Mouse (Mus musculus): ENCODE results near the gene Fbxl17. TPM values are rescaled to one million over a fixed set of nuclear protein-coding genes. Genes with fewer than 3 reads are reported as not detected.

Fbxl17 gene
- polyA plus RNA-seq, 1 experiment from 2014 or later, result 10.7 TPM

DNA sequence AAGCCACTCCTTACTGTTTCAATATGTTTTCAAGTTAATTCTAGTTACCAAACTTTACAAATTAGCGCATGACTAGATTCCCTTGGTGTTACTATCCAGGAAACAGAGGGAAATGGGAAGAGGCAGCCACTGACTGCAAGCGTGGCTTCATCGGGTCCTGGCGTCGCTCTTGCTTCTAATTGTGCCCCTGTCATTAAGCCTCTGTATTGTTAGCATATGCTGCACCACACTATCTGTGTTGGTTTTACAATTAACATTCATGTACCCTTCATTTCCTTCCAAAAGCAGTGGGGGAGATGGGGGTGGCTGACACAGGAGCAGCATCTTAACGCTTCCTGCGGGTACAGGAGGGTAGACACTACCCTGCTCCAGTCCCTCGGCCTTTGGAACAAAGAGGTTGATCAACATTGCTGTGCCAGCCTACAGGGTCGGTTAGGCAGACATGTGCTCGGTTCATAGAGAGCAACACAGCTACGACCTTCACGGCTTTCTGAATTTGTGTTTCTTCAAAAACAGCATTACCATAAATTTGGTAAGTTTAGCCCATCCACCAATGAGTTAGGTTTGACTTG is 197.9 kb downstream of the Fbxl17 start:
- no peak overlapping the region for H3K4me2 ChIP-seq (ENCODE audit: low read depth, low read length)
- H3K4me1 ChIP-seq (ENCODE audit: control insufficient read depth, insufficient read depth, low read length), result no peaks in the 10 kb centered on the region
- H3K4me3 ChIP-seq (ENCODE audit: low read depth, low read length), result no peak overlapping the region
- H3K9me3 ChIP-seq (ENCODE audit: control insufficient read depth, low read length), result no peaks in the 10 kb centered on the region
- no peak overlapping the region for H3K9ac ChIP-seq (ENCODE audit: low read depth, low read length)
- H3K27ac ChIP-seq (replicated peaks; ENCODE audit: low read depth, low read length), result no peak overlapping the region
- no peaks in the 10 kb centered on the region for H3K36me3 ChIP-seq (ENCODE audit: control insufficient read depth, insufficient read depth, low read length)
- DNase-seq (ENCODE audit: low spot score) (no peak), ATAC-seq (ENCODE audit: low read depth) (no peak)
- 54% methylated on average over 12 of the region's 12 CpGs for WGBS
- H3K27me3 ChIP-seq (replicated peaks; ENCODE audit: control insufficient read depth, insufficient read depth, low read length), result no peaks in the 10 kb centered on the region

DNA sequence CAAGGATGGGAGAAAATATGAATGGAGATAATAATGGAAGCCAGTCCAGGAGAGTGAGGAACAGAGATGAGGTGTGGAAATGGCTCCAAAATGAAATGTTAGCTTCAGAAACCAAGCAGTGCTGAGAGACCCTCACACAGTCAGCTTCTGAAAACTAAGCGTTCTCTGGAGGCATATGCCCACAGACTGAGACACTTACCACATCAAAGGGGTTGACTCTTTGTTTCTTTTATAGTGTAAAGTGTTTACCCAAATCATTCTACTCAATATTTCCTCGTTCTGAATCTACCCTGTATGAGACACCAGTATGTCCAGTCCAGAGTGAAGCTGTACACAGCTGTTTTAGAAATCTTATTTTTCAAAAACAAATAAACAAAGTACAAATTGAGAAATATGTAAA is 204.3 kb downstream of the Fbxl17 start:
- Histone ChIP-seq H3K36me3 (ENCODE audit: control insufficient read depth, insufficient read depth, low read length) (no peaks in the 10 kb centered on the region), H3K4me1 (ENCODE audit: control insufficient read depth, insufficient read depth, low read length) (no peaks in the 10 kb centered on the region; the same call in 1 of the 2 replicates), H3K4me2 (ENCODE audit: low read depth, low read length) (no peak overlapping the region), H3K27ac (replicated peaks; ENCODE audit: low read depth, low read length) (no peak overlapping the region), H3K27me3 (replicated peaks; ENCODE audit: control insufficient read depth, insufficient read depth, low read length) (no peaks in the 10 kb centered on the region), H3K9me3 (ENCODE audit: control insufficient read depth, low read length) (no peaks in the 10 kb centered on the region), H3K9ac (ENCODE audit: low read depth, low read length) (no peak overlapping the region), H3K4me3 (ENCODE audit: low read depth, low read length) (no peak overlapping the region)
- no peak for ATAC-seq (ENCODE audit: low read depth)
- no peak for DNase-seq (ENCODE audit: low spot score)
- 34% methylated on average over 2 of the region's 2 CpGs for WGBS

DNA sequence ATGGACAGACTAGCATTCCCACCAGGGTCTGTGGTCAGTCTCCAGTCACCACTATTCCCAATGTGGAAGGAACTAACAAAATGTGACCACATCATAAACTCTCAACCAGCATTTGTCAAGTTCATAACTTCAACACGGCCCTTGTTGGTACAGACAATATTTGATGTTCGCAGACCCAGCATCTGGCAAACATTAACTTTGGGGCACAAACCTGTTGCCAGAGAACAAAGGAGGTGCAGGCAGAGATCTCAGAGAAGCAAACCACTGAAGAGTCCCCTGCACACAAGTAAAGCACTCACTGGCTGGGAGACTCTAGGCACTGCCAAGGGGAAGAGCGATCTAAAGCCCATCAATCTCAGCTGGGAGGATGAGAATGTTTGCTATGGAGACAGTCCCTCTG is 204.9 kb downstream of the Fbxl17 start:
- Histone ChIP-seq H3K4me1 (ENCODE audit: control insufficient read depth, insufficient read depth, low read length) (no peaks in the 10 kb centered on the region; the same call in 1 of the 2 replicates), H3K9ac (ENCODE audit: low read depth, low read length) (no peak overlapping the region), H3K27ac (replicated peaks; ENCODE audit: low read depth, low read length) (no peak overlapping the region), H3K36me3 (ENCODE audit: control insufficient read depth, insufficient read depth, low read length) (no peaks in the 10 kb centered on the region), H3K4me3 (ENCODE audit: low read depth, low read length) (no peak overlapping the region), H3K9me3 (ENCODE audit: control insufficient read depth, low read length) (no peaks in the 10 kb centered on the region), H3K4me2 (ENCODE audit: low read depth, low read length) (no peak overlapping the region), H3K27me3 (replicated peaks; ENCODE audit: control insufficient read depth, insufficient read depth, low read length) (no peaks in the 10 kb centered on the region)
- no peak for DNase-seq (ENCODE audit: low spot score)
- WGBS, result 37% methylated on average over 3 of the region's 3 CpGs
- ATAC-seq (ENCODE audit: low read depth), result no peak

DNA sequence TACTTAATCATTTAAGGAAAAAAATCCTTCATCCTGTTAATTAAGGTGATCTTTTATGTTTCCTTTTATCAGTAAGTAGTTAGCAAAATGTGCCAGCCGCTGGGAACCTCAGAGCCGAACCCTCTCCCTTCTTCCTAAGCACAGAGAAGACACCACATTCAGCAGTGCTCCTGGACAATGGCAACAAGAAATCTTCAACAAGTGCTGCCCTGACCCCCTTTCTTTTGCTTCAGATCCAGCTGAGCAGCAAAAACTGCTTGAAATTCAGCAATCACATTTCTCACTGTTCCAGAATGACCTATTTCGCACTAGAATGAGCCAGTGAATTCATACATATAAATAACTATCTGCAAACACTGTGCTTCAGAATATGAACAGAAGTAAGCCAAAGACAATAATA is 205.8 kb downstream of the Fbxl17 start:
- H3K27ac ChIP-seq (replicated peaks; ENCODE audit: low read depth, low read length), result no peak overlapping the region
- no peaks in the 10 kb centered on the region for H3K9me3 ChIP-seq (ENCODE audit: control insufficient read depth, low read length)
- H3K27me3 ChIP-seq (replicated peaks; ENCODE audit: control insufficient read depth, insufficient read depth, low read length), result no peaks in the 10 kb centered on the region
- no peak overlapping the region for H3K9ac ChIP-seq (ENCODE audit: low read depth, low read length)
- no peak overlapping the region for H3K4me3 ChIP-seq (ENCODE audit: low read depth, low read length)
- no peak for ATAC-seq (ENCODE audit: low read depth)
- WGBS, result 76% methylated on average over 3 of the region's 3 CpGs
- no peaks in the 10 kb centered on the region; the same call in 1 of the 2 replicates for H3K4me1 ChIP-seq (ENCODE audit: control insufficient read depth, insufficient read depth, low read length)
- no peak for DNase-seq (ENCODE audit: low spot score)
- H3K4me2 ChIP-seq (ENCODE audit: low read depth, low read length), result no peak overlapping the region
- H3K36me3 ChIP-seq (ENCODE audit: control insufficient read depth, insufficient read depth, low read length), result no peaks in the 10 kb centered on the region

DNA sequence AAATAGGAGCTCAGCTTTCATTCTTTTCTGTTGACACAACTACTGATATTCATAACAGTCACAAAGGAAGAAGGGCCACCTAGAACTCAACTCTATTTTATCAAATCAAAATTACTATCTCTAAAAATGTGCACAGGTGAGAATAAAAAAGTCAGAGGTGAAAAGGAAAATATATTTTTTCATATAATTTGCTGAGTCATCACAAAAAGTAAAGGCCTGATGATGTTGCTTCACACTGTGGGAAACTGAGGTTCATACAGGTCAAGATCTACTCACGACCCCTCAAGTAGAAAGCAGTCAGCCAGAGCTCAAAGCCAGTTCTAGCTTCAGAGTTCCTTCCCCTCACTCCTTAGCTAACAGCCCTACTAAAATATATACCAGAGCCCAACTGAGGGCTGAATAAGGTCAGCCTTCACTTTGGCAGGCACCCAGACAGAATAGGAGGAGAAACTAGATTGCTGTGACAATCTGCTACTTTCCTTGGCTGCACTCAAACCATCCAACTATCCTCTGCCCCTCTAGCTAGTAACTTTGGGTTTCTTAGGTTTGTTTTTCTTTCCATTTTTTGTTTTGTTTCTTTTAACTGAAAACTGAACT is 210.4 kb downstream of the Fbxl17 start:
- H3K4me3 ChIP-seq (ENCODE audit: low read depth, low read length), result no peak overlapping the region
- H3K36me3 ChIP-seq (ENCODE audit: control insufficient read depth, insufficient read depth, low read length), result no peaks in the 10 kb centered on the region
- no peak overlapping the region for H3K27ac ChIP-seq (replicated peaks; ENCODE audit: low read depth, low read length)
- H3K9me3 ChIP-seq (ENCODE audit: control insufficient read depth, low read length), result no peaks in the 10 kb centered on the region
- ATAC-seq (ENCODE audit: low read depth), result no peak
- H3K4me2 ChIP-seq (ENCODE audit: low read depth, low read length), result no peak overlapping the region
- H3K4me1 ChIP-seq (ENCODE audit: control insufficient read depth, insufficient read depth, low read length), result no peaks in the 10 kb centered on the region
- H3K9ac ChIP-seq (ENCODE audit: low read depth, low read length), result no peak overlapping the region
- H3K27me3 ChIP-seq (replicated peaks; ENCODE audit: control insufficient read depth, insufficient read depth, low read length), result no peaks in the 10 kb centered on the region
- 70% methylated on average over 1 of the region's 1 CpGs for WGBS
- DNase-seq (ENCODE audit: low spot score), result peak; percentile 67

DNA sequence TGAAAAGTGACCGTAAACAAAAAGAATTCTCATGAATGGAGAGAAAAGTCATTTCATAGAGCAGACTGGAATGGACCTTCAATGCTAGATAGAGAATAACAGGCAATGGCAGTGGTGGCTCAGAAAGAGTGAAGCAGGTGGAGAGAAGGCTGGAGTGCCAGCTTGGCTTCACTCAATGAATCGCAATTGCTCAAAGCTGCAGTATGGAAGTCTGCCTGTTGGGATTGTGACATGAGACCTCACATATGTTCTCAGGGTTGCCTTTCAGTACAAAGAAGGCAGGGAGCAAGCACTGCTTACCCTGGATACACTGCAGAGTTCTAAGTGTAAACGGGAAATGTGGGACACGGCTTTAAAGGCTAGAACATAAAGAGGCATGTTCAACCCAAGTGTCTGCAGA is 211.0 kb downstream of the Fbxl17 start:
- Histone ChIP-seq H3K27me3 (replicated peaks; ENCODE audit: control insufficient read depth, insufficient read depth, low read length) (no peaks in the 10 kb centered on the region), H3K9me3 (ENCODE audit: control insufficient read depth, low read length) (no peaks in the 10 kb centered on the region), H3K4me3 (ENCODE audit: low read depth, low read length) (no peak overlapping the region), H3K36me3 (ENCODE audit: control insufficient read depth, insufficient read depth, low read length) (no peaks in the 10 kb centered on the region), H3K9ac (ENCODE audit: low read depth, low read length) (no peak overlapping the region), H3K4me1 (ENCODE audit: control insufficient read depth, insufficient read depth, low read length) (no peaks in the 10 kb centered on the region), H3K4me2 (ENCODE audit: low read depth, low read length) (no peak overlapping the region), H3K27ac (replicated peaks; ENCODE audit: low read depth, low read length) (no peak overlapping the region)
- WGBS, result 88% methylated on average over 4 of the region's 4 CpGs
- DNase-seq (ENCODE audit: low spot score) (no peak), ATAC-seq (ENCODE audit: low read depth) (no peak)

DNA sequence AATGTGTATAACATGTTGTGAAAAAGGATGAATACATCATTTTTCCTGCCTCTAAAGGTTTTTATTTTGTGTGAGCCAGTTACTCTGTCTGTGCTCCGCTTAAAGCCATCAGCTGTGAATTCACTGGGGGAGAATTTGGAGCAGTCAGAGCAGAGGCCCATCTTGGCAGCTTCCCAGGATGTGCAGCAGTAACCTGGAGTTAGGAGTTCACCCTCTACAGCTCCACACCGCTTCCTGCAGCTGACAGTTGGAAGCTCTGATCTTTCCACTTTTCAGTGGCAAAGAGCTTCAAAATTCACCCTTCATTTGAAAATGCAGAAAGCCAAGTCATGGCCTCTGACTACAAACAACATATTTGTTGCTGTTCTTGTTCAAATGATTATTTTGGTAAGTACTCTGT is 212.4 kb downstream of the Fbxl17 start:
- 42% methylated on average over 2 of the region's 2 CpGs for WGBS
- no peak overlapping the region for H3K4me3 ChIP-seq (ENCODE audit: low read depth, low read length)
- no peaks in the 10 kb centered on the region for H3K4me1 ChIP-seq (ENCODE audit: control insufficient read depth, insufficient read depth, low read length)
- H3K27me3 ChIP-seq (replicated peaks; ENCODE audit: control insufficient read depth, insufficient read depth, low read length), result no peaks in the 10 kb centered on the region
- ATAC-seq (ENCODE audit: low read depth), result peak; percentile 65; the same call in 1 of the 2 replicates
- no peak overlapping the region for H3K27ac ChIP-seq (replicated peaks; ENCODE audit: low read depth, low read length)
- DNase-seq (ENCODE audit: low spot score), result peak; percentile 79
- H3K4me2 ChIP-seq (ENCODE audit: low read depth, low read length), result no peak overlapping the region
- no peak overlapping the region for H3K9ac ChIP-seq (ENCODE audit: low read depth, low read length)
- no peaks in the 10 kb centered on the region for H3K36me3 ChIP-seq (ENCODE audit: control insufficient read depth, insufficient read depth, low read length)
- no peaks in the 10 kb centered on the region for H3K9me3 ChIP-seq (ENCODE audit: control insufficient read depth, low read length)

DNA sequence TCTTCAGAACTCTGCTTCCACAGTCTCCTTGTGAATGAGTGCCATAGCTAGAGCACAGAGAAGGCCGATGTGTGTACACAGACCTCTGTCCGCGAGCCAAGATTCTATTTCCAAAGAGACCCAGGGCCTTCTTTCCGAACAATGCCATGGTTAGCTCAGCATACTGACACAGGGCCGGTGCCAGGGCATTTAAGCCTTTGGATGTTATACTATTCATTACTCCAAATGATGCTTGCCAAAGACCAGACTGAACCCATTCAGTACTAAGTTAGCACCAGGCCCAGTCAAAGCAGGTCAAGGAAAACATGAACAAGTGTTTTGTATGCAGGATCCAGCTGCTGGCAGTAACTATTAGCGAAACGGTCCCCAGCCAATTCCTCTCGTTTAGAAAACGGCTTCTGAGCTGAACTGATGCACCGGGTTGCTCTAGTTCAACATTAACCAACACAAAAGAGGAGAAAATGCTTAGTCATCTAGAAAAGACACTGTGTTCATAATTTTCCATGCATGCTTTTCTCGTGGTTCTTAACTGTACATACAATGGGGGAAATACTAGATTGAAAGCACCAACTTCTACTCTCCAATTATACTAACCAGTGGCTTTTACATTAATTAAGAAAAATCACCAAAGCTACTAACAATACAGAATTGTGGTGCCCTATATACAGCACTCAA is 214.4 kb downstream of the Fbxl17 start:
- ATAC-seq (ENCODE audit: low read depth), result no peak
- Histone ChIP-seq H3K9me3 (ENCODE audit: control insufficient read depth, low read length) (no peaks in the 10 kb centered on the region), H3K27me3 (replicated peaks; ENCODE audit: control insufficient read depth, insufficient read depth, low read length) (no peaks in the 10 kb centered on the region), H3K27ac (replicated peaks; ENCODE audit: low read depth, low read length) (no peak overlapping the region), H3K4me2 (ENCODE audit: low read depth, low read length) (no peak overlapping the region), H3K9ac (ENCODE audit: low read depth, low read length) (no peak overlapping the region), H3K4me1 (ENCODE audit: control insufficient read depth, insufficient read depth, low read length) (no peaks in the 10 kb centered on the region), H3K4me3 (ENCODE audit: low read depth, low read length) (no peak overlapping the region), H3K36me3 (ENCODE audit: control insufficient read depth, insufficient read depth, low read length) (no peaks in the 10 kb centered on the region)
- WGBS, result 76% methylated on average over 11 of the region's 11 CpGs
- DNase-seq (ENCODE audit: low spot score), result peak; percentile 46

DNA sequence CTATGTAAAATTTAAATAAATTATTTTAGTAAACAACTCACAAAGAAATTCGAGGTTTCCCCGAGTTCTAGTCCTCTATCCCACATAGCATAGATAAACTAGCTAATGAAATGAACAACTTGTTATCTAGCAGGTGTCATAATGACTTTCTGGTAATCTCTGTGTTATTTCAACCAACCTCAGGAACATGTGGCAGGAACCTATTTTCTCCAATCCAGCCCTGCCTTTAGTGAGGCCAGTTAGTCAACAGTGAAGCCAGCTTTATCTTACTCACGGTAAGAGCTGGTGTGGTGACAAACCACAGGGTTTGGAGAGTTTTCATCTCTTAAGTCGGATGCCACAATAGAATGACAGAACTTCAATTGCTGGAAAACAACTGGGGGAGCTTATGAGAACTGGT is 215.7 kb downstream of the Fbxl17 start:
- WGBS, result 83% methylated on average over 4 of the region's 4 CpGs

More for the DNA sequence above, 215.7 kb downstream of the Fbxl17 start:
- no peaks in the 10 kb centered on the region for H3K4me1 ChIP-seq (ENCODE audit: control insufficient read depth, insufficient read depth, low read length)
- ATAC-seq (ENCODE audit: low read depth) (no peak), DNase-seq (ENCODE audit: low spot score) (no peak)
- no peak overlapping the region for H3K27ac ChIP-seq (replicated peaks; ENCODE audit: low read depth, low read length)
- H3K9me3 ChIP-seq (ENCODE audit: control insufficient read depth, low read length), result no peaks in the 10 kb centered on the region
- no peaks in the 10 kb centered on the region for H3K36me3 ChIP-seq (ENCODE audit: control insufficient read depth, insufficient read depth, low read length)
- no peak overlapping the region for H3K9ac ChIP-seq (ENCODE audit: low read depth, low read length)
- no peak overlapping the region for H3K4me3 ChIP-seq (ENCODE audit: low read depth, low read length)
- no peaks in the 10 kb centered on the region for H3K27me3 ChIP-seq (replicated peaks; ENCODE audit: control insufficient read depth, insufficient read depth, low read length)
- H3K4me2 ChIP-seq (ENCODE audit: low read depth, low read length), result no peak overlapping the region

All from embryonic facial prominence, embryonic 14.5 days (tissue).